Mouse (Mus musculus): ENCODE results near the gene R3hdm1.
A peak's percentile ranks its signal among the peaks of the same experiment; 100 is the strongest.
"Not testable (repeated sequence)": the region's sequence is repeated elsewhere in the genome, so short reads cannot be mapped to it uniquely, and the experiment has no call there.

R3hdm1 gene

DNA sequence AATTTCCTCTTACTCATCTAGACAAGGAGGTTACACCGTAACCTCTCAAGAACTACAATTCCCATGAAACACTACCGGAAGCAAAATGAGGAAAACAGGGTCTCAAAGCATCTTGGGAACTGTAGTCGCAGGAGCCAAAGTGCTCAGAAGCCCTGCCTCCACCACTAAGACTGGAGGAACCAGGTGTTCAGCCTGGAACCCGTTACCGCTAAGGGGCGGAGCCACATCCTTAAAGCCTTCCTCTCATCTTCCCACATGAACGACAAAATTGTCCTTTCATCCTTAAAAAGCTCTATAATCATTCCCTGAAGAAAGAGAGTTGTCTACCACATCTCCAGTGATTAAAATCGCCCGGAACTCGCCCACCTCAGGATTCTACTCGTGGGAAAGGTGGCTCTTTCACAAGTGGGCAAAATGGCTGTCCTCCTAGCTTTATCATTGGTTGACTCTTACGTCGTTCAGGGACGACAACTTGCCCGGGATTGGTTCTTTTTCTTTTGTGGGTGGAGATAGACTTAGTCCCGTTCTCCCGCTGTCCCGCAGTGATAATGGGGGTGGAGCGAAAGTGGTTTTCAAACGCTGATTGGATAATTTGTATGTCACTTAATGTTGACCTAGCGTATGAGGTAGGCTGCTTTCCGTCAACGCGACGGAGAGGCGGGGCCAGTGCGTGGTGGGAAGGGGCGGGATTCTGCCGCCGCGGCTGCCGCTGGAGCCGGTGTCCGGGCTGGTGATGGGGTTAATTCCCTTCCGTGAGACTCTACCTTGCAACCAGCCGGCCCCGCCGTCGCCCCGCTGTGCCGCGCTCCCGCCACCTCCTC, at the start of gene R3hdm1, which contains the start of gene Zranb3:
TSS of gene R3hdm1 (plus strand) at position 661 of the 821 bp plus-strand sequence.
TSS of gene Zranb3 (minus strand) at position 407 of the 821 bp plus-strand sequence.
- peak; percentile 100 for DNase-seq

DNA sequence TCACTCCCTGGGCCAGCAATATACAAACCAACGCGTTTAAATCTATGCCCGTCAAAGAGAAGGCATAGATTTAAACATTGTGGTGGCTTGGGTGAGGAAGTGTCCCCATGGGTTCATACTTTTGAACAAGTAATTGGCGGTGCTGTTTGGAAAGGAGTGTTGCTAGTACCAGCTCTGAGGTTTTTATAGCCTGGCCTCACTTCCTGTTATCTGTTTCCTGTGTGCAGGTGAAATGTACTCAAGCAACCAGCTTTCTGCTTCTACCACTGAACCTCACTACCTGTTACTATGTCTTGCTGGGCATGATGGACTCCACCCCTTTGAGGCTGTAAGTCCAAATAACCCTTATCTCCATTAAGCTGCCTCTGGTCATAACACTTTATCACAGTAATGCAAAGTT, 45.8 kb upstream of the R3hdm1 start:
- no peak for DNase-seq

DNA sequence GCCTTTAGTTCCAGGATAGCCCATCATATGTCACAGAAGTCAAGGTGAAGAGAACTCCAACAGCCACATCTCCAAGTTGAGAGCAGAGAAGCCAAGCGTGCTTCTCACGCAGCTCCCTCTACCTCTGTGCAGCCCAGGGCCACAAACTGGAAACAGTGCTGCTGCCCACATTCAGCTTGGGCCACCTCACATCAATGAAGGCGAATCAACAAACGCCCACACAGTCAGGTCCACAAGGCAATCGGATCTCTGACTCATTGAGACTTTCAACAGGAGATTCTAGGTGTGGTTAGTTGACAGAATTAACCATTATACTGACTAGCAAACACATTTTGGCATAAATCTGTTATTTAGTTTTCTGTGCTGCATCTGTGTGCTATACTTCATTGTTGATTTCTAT, 44.5 kb upstream of the R3hdm1 start:
- no peak for DNase-seq

DNA sequence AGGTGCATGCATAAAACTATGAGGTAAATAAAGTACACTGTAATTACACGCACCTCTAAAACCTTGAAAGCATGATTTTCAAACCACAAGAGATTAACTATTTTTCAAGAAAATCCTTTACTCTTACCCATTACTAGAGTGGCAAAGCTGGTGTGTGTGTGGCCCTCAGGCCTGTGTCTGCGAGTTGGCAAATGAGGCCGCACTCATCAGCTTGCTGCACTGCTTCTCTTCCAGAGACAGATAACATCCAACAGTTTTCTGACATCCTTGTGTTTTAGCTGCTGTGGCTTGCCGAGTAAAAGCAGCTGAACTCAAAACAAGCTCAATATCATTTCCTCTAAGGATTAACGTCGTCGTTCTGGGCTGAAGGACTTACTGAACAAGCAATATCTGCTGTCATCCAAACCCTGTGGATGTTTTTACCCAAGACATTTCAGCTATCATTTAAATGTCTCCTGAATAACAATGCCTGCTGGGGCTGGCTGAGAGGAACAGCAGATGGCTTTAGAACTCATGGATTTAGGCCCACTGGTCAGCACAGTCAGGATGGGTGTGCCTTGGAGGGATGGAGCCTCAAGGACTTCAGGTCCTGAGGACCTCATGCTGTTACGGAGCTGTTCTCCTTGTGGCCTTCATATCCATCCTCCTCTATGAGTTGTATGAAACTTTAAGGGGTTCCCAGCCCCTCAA, 42.3 kb upstream of the R3hdm1 start:
- DNase-seq: no peak

DNA sequence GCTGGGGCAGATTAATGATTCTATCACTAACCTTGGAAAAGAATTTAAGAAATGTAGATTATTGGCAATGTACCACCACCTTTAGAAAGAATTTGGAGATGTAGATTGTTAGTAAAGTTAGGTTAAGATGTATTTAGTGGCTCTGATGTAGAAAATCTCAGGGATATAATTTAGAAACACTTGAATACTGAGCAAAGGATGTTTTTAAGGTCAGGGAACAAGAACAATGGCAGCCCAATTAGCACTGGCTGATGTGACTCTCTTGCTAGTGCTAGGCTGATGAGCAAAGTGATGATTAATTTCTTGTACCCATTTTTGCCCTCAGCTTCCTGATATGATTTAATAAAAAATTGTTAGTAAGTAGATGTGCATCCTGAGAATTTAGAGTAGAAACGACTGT, 41.7 kb upstream of the R3hdm1 start:
- no peak for DNase-seq

DNA sequence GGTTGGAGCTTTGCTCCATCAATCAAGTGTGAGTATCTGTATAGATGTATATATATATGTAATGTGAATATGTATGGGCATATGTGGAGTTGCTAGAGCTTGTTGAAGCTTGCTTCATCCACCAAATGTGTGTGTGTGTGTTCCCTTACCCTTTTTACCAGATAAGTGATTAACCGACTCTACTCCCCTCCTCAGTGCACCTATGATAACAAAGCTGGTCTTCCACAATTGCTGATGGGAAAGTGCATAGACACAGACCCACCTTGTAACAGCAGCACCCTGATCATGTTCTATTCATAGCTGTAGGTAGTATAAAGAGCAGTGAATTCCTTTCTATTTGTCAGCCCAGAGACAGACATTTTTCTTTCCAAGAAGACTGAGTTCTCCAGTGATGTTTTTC, 40.9 kb upstream of the R3hdm1 start:
- no peak for DNase-seq

DNA sequence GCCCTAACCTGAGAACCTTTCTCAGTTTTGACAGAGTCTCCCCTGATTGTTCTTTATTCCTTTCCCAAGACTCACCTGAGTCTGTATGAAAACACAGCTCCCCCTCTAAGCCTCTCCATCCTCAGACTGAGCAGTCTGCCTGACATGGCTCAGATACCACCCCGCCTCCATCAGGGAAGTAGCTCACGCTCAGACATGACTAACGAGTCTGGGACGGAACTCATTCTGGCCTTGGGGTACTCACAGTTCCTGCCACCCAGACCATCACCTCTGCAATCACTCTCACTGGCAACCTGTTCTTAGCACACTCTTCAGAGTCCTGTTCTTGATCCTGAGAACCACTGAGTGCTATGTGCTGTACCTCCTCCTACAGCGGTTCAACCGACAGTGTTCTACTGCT, 38.4 kb upstream of the R3hdm1 start:
- DNase-seq: no peak

DNA sequence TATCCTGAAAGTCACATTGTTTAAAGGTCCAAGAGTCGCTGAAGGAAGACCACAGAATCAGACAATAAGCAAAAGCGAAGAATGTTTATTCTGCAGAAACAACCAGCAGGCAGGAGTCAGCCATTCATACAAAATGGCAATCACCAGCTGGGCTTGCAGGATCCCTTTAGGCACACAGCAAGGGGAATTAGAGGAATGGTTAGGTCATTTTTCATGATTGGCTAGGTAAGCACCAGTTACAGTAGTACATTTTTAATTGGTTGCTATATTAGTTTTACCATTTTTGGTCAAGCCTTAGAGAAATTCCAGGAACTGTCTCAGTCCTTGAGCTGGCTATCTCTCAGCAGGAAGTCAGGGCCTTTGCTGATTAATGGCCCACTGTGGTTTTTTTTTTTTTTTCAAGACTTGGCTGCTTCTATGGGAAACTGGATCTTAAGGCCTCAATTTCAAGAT, 34.1 kb upstream of the R3hdm1 start:
- no peak for DNase-seq

DNA sequence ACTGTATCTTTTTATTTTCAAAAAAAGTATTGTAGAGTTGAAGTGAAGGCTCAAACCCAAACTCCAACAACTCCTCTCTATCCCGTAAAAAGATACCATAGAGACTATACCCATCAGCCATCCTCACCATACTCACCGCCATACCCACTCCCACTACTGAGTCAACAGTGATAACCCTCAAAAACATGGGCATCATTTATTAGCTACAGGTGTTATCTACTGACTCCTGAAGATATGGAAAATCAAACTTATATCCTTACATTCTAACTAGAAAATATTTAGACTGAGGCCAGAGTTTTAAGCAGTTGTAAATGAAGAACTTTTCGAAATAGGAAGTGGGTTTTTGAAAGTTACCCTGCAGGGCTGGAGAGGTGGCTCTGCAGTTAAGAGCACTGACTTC, 33.1 kb upstream of the R3hdm1 start:
- DNase-seq: no peak

DNA sequence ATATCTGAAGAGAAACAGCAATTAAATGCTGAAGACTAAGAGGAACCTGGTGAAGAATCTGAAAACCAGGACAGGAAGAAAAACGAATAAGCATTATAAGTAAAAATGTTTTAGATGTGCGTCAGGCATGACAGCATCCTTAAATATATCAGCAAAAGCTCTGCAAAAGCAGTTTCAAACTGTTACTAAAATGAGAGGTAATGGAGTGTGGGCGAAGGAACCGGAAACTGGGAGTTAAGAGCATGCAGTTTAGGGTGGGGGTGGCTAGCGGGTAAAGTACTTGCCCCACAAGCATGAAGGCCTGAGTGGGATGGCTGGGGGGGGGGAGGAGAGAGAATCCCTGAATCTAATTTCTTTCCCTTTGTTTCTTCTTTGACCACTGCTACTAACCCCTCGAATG, 30.1 kb upstream of the R3hdm1 start:
- no peak for DNase-seq

DNA sequence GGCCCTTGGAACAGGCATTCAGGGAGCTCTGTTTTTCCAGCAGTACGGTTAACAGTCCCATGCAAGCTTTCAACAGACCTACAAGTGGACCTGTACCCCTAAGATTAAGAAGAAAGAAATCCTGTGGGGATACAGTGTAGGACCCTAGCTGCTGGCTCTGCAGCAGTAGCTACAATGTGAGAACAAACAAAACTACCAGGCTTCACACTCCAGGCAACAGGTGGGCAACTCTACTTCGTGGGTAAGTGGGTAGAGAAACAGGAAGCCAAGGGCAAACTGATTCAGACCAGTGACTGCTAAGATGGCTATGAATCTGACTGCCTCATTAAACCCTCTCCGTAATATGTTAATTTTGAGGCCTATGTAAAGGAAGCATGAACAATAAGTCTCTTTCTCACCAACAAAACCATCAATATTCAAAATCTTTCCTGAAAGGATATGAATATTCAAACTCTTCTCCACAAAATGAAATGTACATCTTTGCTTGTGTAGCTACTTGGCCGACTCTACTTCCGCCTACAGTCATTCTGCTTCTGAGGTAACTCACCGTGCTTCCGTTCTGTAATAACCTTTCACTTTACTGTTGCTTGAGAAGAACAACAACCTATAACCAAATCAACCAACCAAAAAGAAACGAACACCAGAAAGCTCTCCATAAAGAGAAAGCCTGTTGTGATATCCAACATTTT, 26.2 kb upstream of the R3hdm1 start:
- DNase-seq: no peak

DNA sequence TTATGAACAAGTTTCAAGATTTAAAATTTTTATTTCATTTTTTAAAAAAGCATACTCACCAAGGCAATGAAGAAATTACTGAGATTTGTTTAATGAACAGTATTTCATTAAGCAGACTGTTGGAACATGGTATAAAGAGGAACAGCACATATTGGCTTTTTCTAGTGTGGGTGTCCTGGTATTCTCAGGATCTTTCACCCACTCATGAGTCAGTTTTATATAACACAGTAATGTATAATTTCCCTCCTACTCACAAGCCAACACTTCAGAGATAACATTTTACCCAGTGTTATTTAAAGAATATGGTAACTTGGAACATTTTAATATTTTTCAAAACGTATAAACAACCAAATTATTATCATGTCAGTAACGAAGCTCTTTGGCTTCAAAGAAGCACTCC, 25.3 kb upstream of the R3hdm1 start:
- no peak for DNase-seq

DNA sequence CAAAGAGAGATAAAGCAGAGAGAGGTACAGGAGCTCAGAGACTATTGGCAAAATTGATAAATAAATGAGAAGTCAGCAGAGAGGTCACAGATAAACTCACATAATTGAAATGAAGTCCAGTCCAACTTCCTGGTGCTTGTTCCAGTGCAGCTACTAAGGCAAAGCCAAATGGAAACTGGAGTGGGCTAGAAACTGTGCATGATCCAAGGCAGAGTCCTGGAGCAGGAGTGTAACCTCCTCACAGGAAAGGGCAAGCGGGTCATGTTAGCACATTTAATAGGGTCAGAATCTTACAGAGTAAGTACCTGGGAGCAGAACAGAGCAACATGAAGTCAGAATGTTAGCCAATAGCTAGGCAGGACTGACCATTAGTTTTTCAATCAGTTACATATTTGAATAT, 24.5 kb upstream of the R3hdm1 start:
- DNase-seq: no peak

DNA sequence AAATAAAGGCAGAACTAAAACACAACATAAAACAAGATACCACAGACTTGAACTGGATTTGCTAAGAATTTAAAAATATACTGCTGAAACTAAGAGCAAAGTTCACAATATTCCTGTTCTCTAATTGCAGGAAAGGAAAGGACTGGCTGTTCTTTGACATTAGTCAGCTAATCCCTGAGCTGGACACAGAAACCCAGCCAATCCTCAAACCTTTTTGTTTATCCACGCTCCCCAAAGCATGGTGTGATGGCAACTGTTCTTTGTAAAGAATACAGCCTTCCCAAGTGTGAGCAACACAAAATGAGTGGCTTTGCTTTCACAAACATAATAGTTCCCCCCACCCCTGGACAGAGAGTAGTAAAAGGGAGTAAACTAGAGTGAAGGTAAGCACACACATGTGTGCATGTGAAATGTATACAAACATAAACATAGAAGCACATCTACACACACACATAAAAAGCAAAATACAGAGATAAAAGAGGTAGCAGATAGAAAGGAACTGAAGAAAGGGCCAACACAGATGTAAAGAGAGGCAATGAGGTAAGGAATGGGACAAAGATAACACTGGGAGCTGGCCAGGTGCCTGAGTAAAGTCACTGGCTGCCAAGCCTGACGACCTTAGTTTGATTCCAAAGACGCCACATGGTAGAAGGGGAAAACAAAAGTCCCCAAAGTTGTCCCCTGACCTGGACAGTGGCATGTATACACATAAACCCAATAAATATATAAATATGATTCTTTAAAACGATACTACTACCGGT, 22.0 kb upstream of the R3hdm1 start:
- DNase-seq: no peak

DNA sequence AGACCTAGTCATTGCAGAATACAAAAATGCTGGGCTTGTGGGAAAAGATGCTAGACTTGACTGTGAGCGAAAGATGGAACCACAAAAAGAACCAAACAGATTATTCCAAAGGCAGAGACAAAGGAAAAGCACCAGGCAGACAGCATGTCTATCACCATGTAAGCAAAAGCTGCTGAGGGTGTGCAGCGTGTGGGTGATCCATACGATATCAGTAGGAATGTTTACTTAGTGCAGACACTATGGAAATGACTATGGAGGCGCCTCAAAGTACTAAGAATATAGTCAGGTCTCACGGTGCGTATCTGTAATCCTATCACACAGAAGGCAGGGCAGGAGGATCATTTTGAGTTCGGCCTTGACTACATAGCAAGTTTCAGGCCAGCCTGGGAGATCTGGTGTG, 21.2 kb upstream of the R3hdm1 start:
- DNase-seq: no peak

DNA sequence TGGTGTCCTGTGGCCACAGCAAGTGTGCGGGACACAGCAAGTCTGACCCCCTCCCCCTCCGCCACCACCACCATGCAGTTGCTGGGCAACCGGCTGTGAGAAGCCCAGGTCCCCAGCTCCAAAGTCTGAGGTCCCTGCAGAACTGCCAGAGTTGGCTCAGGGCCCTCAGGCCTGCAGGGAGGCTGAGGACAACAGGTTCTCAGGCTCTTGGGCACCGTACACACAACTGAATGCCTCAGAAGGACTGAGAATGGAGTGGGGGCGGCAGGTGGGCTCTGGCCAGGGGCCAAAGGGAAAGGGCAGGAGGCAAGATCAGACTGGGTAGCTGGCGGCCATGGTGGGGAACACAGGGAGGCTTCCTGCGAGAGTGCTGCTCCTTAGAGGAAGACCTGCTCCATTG, 20.3 kb upstream of the R3hdm1 start:
- DNase-seq: peak; percentile 38

DNA sequence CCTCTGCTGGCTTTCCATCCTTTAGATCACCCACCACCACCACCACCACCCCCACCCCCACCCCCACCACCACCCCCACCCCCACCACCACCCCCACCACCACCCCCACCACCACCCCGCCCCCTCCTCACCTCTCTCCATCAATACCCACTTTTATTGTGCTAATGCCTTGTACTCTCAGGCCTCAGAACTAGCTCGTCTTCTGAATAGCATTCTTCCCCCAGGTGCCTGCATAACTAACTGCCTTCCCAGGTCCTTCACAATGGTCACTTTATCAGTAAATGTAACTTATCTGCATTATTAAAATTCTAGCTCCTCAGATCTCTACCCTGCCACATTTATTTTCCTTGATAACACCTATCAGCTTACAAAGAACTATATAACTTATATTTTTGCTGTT, 8.4 kb upstream of the R3hdm1 start:
- DNase-seq: no peak

DNA sequence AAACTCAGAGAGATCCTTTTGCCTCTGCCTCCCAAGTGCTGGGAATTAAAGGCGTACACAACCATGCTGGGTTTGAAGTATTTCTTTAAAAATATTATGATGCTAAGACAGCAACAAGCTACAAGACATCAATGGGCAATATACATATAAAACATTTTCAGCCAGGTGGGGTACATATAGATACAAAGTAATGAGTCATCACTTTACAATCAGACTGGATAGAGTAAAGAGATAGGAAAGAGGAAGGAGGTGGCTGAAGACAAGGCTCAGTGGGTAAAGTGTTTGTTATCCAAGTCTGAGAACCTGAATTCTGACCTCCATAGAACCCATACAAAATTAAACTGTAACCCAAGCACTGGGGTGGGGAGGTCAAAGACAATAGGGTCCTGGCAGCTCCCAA, 4.8 kb upstream of the R3hdm1 start:
- no peak for DNase-seq

DNA sequence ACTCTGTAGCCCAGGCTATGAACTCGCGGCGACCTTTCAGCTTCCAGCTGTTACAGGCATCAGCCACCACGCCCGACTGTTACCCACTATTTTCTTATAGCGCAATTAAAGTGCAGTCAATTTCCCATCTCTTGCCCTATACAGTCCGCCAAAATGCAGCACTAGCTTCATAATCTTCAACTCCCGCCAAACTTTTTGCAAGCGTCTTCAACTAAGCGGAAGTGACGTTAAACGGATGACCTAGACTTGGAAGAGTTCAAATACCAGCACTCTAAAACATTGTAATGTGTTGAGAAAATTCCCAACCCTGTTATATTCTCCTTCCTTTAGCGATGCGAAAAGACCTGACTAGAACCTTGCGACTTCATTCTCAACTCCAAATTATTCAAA, 855 bp upstream of the R3hdm1 start:
- DNase-seq: no peak

DNA sequence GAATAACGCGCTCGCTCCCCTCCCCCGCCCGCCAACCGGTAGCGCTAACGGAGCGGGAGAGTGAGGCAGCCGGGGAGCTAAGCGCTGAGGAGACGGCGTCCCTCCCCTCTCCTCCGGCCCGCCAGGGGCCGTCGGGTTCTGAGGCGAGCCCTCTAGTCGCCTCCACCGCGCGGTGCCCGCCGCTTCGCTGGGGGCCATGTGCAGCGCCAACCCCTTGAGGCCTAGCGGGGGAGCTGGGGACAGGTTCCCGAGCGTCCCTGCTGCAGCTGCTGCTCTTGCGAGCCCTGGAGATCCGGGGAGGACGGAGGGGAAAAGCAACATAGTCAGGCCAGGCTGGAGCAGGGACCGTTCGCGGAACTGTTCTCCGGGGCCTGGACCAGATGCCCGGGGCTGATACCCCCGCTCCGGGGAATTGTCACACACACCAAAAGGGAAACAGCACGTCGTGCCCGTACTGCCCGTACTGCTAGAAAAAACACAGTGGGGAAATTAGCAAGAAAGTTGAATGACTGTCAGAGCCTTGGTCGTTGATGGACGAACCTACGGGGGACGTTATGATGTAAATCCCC, 503 bp downstream of the R3hdm1 start:
- no peak for DNase-seq

DNA sequence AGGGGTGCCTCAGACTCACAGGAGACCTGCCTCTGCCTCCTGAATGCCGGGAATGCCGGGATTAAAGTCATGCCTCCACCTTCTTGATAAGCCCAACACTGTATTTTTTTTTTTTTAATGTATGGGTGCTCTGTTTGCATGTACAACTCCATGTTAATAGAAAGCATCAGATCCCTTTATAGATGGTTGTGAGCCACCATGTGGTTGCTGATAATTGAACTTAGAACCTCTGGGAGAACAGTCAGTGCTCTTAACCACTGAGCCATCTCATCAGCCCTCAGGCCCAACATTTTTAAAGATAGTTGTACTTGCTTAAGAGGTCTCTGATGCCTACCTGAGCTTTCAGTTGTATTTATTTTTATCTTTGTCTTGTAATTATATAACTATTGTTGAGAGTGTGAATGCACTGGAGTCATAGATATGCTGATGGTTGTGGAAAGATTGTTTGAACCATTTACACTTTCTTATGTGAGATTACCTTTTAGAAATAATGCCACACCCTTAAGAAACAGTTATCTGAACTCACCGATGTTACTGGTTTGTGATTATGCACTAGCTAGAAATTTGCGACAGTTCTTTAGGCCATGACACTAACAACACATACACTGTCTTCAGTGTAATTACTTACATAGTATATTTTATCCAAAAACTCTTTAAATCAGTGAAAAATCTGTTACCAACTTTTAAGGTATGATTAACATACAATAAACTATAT, 18.0 kb downstream of the R3hdm1 start:
- DNase-seq: no peak

DNA sequence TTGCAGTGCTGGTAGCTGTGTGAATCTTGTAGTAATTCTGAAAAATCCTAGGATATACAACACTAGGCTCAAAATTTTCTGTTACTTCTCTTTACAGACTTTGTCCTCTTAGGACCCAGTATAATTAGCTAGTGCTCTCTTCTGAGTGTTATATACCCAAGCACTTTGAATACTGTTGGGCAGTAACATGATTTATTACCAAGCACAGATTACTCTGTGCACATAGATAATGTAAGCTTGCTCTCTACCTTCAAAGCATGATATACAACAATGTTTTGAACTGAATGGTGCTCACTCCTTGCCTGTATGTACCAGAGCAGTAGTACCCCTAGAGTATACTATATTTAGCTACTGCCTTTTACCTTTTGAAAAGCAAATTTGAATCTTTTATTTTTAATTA, 33.1 kb downstream of the R3hdm1 start:
- DNase-seq: not testable (repeated sequence)

Data from kidney, adult 9 months (tissue).